Mouse (Mus musculus) erythroblast, embryonic 14.5 days (primary cell): ENCODE measurements at regions not wholly inside any gene's neighbourhood (a gene's known extent, or its start where the extent isn't known, plus 50 kb on each side); places are given as distances from the start of the nearest gene placed in this dataset.

Source experiments
- H3K27me3 ChIP-seq: 2 replicates; pipeline ENCODE4 v1.6.1; 2012; ENCODE audit warnings: inconsistent platforms; ENCODE audit not compliant: control insufficient read depth
- H3K36me3 ChIP-seq: 2 replicates; pipeline ENCODE4 v1.6.1; 2012; ENCODE audit warnings: mild to moderate bottlenecking, inconsistent platforms; ENCODE audit not compliant: control insufficient read depth
- H3K4me1 ChIP-seq: 2 replicates; pipeline ENCODE4 v1.6.1; 2012; ENCODE audit warnings: inconsistent platforms; ENCODE audit not compliant: control insufficient read depth
- H3K4me3 ChIP-seq: replicated peaks from 2 replicates; pipeline ENCODE3; 2012; ENCODE audit warnings: moderate library complexity, mild to moderate bottlenecking, inconsistent platforms
- H3K9me3 ChIP-seq: 2 replicates; pipeline ENCODE4 v1.6.1; 2012; ENCODE audit warnings: low read length, inconsistent platforms, mixed read lengths; ENCODE audit not compliant: control insufficient read depth
- GATA1 ChIP-seq: IDR thresholded peaks from 2 replicates; pipeline ENCODE4 v1.6.1; 2012; ENCODE audit warnings: low read length, inconsistent platforms, mixed read lengths
- TAL1 ChIP-seq: IDR thresholded peaks from 3 replicates; pipeline ENCODE4 v1.6.1; 2012; ENCODE audit warnings: low read length, inconsistent platforms, mixed read lengths

DNA sequence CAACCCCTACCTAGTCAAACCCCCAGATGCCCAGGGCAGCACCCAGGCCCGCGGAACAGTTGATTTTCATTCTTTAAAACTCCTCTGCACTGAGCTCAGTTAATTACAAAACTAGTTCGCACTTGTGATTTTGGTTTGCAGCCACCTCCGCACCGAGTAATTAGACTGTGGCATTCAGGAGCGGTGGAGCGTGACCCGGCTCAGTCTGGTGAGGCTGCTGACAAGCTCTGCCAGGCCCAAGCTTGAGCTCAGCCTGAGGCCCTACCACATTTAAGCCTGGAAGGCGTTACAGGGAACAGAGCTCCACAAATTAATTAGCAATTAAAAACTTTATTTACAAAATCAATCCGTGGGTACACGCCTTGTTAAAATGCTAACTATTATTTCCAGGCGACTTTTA is 132.0 kb upstream of the Zdhhc25 start:
- H3K4me1 ChIP-seq: no peaks in the 10 kb centered on the region
- TF ChIP-seq TAL1 (no peak), GATA1 (no peak)
- no peaks in the 10 kb centered on the region for H3K36me3 ChIP-seq
- H3K27me3 ChIP-seq: no peaks in the 10 kb centered on the region
- H3K9me3 ChIP-seq: peaks cover 18% of the 10 kb centered on the region
- no peak overlapping the region for H3K4me3 ChIP-seq

DNA sequence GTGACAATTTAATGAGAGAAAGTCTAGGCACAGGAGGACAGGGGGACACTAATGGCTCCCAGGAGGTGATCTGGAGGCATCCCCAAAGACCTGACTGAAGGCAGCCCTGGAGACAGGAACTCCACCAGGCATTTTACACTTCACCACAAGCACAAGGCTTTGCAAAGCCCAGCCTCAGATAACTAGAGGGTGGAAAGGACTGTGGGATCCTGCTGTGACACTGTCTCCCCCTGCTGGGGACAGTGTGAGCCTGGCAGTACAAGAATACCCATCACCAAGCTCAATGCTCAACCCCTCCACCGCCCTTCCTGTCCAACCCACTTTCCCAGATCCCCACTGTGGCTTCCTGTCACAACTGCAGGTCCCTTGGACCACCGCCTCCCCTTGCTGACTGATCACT is 131.3 kb upstream of the Zdhhc25 start:
- TF ChIP-seq GATA1 (no peak), TAL1 (no peak)
- Histone ChIP-seq H3K27me3 (no peaks in the 10 kb centered on the region), H3K4me3 (no peak overlapping the region), H3K4me1 (no peaks in the 10 kb centered on the region), H3K36me3 (no peaks in the 10 kb centered on the region), H3K9me3 (peaks cover 18% of the 10 kb centered on the region)

DNA sequence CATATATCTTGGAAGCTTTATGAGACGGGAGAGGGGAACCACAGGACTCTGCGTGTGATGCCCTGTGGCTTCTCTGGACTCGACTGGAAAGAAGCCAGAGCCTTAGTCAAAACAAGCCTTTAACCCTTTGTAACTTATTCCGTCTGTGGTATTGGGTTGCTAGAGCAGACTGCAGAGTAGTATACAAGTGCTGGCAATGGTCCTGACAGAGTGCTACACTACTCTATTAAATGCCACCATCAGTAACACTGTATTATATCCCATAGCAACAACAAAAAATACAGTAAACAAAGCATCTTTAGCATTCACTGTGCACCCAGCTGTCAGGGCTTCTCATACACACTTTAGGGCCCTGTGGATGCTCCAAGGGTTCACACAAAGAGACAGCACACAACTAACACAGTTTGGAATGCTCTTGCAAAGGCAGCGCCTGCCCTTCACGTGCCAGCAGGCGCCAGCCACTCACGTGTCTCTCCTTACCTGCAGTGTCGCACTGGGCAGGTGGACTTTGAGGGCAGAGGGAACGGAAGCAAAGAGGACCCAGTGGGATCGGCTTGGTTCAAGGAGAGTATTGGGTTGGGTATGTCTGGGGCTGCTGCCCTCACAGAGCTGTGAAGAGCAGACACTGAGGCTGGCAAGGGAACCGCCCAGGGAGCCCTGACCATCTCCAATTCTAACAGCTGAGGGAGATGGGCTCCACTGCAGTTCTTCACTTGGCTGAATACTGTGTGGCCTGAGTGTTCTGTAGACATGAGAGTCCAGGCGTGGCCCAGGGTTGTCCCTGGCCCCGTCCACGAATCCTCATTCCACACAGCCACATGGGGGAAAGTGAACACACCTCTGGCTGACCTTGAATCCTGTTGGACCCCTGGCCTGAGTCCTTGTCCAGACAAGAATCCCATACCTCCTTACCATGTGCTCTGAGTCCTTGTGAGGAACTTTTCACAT is 130.3 kb upstream of the Zdhhc25 start:
- H3K9me3 ChIP-seq: peaks cover 18% of the 10 kb centered on the region
- no peaks in the 10 kb centered on the region for H3K27me3 ChIP-seq
- H3K4me3 ChIP-seq: no peak overlapping the region
- H3K4me1 ChIP-seq: no peaks in the 10 kb centered on the region
- TF ChIP-seq GATA1: no peak
- TF ChIP-seq TAL1: no peak
- no peaks in the 10 kb centered on the region for H3K36me3 ChIP-seq

DNA sequence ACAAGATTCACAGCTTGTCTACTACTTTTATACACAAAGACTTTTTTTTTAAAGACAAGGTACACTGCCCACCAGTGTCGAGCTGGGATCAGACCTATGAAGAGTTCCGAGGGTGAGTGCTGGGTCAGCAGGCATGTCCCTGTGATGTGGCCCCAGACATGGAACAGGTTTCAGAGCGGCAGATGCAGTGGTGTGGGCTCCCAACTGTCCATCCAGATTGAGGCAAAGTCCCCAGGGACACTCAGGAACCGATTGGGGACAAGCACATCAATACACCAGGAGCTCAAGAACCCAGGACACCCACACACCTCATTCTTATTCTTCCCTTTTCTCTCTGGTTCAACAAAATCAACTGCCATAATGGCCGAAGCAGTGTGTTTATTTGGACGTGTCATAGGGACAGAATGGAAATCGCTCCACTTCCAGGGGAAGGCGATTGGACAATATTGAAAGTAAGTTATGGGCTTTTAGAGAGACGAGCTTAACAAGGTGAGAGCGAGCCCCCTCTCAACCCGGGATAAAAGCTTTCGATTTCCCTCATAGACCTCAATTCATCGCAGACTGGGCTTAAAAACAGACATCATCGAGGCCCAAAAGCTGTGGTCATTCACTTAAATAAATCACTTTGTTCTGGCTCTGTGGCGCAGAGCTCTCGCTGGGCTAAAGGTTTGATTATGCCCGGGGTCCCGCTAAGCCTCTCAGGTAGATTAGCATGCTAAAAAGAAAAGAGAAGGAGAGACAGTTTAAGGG is 127.6 kb upstream of the Zdhhc25 start:
- TF ChIP-seq TAL1 (no peak), GATA1 (no peak)
- Histone ChIP-seq H3K27me3 (no peaks in the 10 kb centered on the region), H3K9me3 (peaks cover 3% of the 10 kb centered on the region; the same call in 1 of the 2 replicates), H3K4me3 (no peak overlapping the region), H3K4me1 (no peaks in the 10 kb centered on the region), H3K36me3 (no peaks in the 10 kb centered on the region)

DNA sequence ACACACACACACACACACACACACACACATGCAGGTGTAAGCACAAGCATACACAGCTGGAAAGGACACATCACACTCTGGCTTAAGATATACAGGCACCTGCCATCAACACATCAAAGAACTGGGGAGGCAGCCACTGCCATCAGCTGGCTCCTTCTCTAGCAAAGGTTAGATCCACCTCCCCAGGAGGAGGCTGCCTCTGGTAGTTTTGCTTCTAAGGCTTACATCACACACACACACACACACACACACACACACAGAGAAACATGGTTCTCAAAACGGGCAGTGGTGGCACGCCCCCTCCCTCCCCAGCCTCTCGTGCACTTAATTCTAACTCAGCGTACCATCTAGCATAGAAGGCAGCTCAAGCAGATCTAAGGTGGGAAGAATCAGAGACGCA is 126.9 kb upstream of the Zdhhc25 start:
- TF ChIP-seq GATA1 (no peak), TAL1 (no peak)
- H3K36me3 ChIP-seq: no peaks in the 10 kb centered on the region
- no peaks in the 10 kb centered on the region for H3K27me3 ChIP-seq
- peaks cover 3% of the 10 kb centered on the region; the same call in 1 of the 2 replicates for H3K9me3 ChIP-seq
- no peaks in the 10 kb centered on the region for H3K4me1 ChIP-seq
- no peak overlapping the region for H3K4me3 ChIP-seq

DNA sequence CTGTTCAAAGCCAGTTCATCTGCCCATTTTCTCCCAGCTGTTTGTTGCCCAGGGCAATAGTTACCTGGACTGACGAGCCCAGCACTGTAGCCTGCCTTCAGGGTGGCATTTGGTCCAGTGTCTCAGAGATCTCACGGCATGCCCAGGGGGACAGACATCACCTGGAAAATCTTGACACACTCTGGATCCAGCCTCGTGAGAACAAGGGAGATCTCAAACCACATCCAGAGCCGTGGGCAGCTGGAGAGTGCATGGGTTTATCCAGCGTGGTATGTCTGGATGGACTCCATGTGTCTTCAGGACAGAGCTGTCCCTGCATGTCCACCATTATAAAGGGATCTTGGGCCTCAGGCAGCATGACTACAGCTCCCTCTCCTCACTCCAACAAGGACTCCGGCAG is 116.6 kb upstream of the Zdhhc25 start:
- Histone ChIP-seq H3K9me3 (peaks cover 46% of the 10 kb centered on the region), H3K27me3 (no peaks in the 10 kb centered on the region), H3K4me1 (no peaks in the 10 kb centered on the region), H3K4me3 (no peak overlapping the region), H3K36me3 (no peaks in the 10 kb centered on the region)
- TF ChIP-seq TAL1 (no peak), GATA1 (no peak)

DNA sequence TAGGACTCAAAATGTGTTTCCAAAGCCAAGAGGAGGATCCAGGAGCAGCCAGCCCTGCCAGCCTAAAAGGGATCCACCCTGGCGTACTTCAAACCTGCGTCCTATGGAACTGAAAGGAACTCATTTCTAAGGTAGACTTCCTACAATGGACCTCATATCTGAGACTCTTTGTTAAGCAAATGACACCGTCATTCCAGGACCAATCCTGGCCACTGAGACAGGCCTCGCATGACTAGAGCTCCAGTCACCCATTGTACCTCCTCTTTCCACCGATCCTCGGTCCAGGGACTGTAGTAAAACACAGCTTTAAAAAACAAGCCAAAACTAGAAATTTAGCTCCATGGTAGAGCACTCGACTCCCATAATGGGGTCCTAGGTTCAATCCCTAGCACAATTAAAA is 110.4 kb upstream of the Zdhhc25 start:
- no peaks in the 10 kb centered on the region for H3K27me3 ChIP-seq
- H3K4me1 ChIP-seq: no peaks in the 10 kb centered on the region
- peaks cover 17% of the 10 kb centered on the region for H3K9me3 ChIP-seq
- no peak for TF ChIP-seq TAL1
- no peak for TF ChIP-seq GATA1
- H3K36me3 ChIP-seq: no peaks in the 10 kb centered on the region
- no peak overlapping the region for H3K4me3 ChIP-seq

DNA sequence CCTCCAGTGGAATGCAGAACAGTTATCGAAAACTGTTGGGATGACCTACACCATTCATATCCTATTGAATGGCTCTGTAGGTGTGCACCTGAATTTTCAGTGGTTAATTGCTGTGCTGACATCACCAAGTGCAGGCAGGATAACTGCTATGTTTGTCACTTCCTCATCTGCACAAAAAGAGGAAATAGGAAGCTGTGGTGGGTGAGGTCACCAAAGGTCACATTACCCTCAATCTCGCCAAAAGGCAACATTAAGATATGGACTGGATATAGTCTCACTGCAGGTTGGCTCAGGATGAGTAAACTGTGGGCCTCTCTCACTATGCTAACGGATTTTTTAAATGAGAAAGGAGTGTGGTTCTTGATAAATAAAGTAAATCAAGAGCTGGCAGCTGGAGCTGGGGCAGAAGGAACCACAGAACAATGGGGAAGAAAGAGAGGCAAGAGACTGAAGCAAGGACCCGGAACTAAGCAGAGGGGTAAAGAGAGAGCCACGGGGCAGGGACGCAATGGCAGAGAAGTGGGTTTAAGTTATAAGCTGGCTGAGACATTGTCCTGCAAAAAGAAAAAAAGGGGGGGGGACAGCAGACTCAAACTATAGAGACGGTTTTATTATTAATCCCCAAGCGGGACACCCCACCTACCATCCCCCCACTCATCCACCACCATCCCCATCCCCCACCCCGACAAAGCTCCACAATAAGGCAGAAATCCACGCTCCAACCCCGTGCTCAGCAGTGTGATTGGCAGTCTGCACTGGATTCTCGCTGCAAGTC is 109.6 kb upstream of the Zdhhc25 start:
- TF ChIP-seq GATA1: no peak
- H3K9me3 ChIP-seq: peaks cover 13% of the 10 kb centered on the region
- H3K27me3 ChIP-seq: no peaks in the 10 kb centered on the region
- H3K4me1 ChIP-seq: no peaks in the 10 kb centered on the region
- H3K4me3 ChIP-seq: no peak overlapping the region
- no peaks in the 10 kb centered on the region for H3K36me3 ChIP-seq

DNA sequence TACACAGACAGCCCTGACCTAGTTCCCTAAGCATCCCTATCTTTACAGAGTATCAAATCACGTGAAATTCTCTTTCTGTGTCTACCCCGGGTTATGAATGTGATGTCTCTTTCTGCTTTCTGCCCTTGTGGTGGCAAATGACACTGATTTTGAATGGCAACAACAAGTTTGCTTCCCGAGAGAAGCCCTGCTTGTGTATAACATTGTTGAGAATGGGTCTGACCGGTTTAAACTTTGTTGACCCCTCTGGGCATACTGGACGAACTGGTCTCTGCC is 109.1 kb upstream of the Zdhhc25 start:
- no peaks in the 10 kb centered on the region for H3K36me3 ChIP-seq
- no peaks in the 10 kb centered on the region for H3K4me1 ChIP-seq
- H3K4me3 ChIP-seq: no peak overlapping the region
- H3K27me3 ChIP-seq: no peaks in the 10 kb centered on the region
- no peak for TF ChIP-seq GATA1
- TF ChIP-seq TAL1: no peak
- H3K9me3 ChIP-seq: peaks cover 9% of the 10 kb centered on the region
